Mouse (Mus musculus) ES-Bruce4 (cell line): ENCODE data around the gene Ckm.

Experiments used
- EP300 ChIP-seq: IDR thresholded peaks from 2 replicates; pipeline ENCODE4 v1.6.1; 2011; ENCODE audit warnings: low read depth, low read length; ENCODE audit not compliant: insufficient read depth
- POLR2A ChIP-seq: IDR thresholded peaks from one replicate; pipeline ENCODE4 v1.8.1; 2011; ENCODE audit warnings: low read length; ENCODE audit not compliant: insufficient read depth

- TF ChIP-seq EP300: no peak
- TF ChIP-seq POLR2A: no peak
Observed at GRCm38 (mm10) chr7:19470308-19470707, 65.7 kb downstream of the Ckm start.
